Mouse (Mus musculus): ENCODE results near the gene Dcaf10. TPM values are rescaled to one million over a fixed set of nuclear protein-coding genes. Genes with fewer than 3 reads are reported as not detected.
A peak's percentile ranks its signal among the peaks of the same experiment; 100 is the strongest.
"Not testable (repeated sequence)": the region's sequence is repeated elsewhere in the genome, so short reads cannot be mapped to it uniquely, and the experiment has no call there.

Gene Dcaf10
- polyA plus RNA-seq (2012; rRNA removed) = 7.5 and 8.1 TPM in 2 replicates

DNA sequence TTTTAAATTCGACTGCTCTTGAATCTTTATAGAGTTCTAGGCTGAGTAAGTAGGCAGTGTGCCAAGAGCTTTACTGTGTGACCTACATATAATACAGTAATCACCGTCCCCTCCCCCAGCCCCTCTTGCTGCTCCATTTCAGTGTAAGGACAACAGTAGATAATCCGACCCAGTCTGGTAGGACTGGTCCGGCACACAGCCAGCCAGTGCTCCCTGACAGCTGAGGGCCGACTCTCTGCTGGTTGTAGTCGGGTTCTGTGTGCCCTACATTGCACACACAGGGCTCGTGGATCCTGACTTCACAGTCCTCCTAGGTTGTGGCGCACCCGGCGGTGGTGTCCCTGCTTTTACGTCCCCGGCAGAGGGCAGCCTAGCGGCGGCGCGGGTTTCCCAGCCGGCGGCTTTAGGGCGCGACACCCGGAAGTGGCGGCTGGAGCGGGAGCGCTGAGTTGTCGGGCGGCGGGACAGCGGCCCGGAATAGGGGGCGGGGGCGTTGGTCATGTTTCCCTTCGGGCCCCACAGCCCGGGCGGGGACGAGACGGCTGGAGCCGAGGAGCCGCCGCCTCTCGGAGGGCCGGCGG is at the start of gene Dcaf10:
TSS of gene Dcaf10 (plus strand) at position 433 of the 581 bp plus-strand sequence.
- peak; percentile 69 to 95 for DNase-seq (ENCODE audit: extremely low spot score in 1 of 2, low spot score in 1 of 2)

DNA sequence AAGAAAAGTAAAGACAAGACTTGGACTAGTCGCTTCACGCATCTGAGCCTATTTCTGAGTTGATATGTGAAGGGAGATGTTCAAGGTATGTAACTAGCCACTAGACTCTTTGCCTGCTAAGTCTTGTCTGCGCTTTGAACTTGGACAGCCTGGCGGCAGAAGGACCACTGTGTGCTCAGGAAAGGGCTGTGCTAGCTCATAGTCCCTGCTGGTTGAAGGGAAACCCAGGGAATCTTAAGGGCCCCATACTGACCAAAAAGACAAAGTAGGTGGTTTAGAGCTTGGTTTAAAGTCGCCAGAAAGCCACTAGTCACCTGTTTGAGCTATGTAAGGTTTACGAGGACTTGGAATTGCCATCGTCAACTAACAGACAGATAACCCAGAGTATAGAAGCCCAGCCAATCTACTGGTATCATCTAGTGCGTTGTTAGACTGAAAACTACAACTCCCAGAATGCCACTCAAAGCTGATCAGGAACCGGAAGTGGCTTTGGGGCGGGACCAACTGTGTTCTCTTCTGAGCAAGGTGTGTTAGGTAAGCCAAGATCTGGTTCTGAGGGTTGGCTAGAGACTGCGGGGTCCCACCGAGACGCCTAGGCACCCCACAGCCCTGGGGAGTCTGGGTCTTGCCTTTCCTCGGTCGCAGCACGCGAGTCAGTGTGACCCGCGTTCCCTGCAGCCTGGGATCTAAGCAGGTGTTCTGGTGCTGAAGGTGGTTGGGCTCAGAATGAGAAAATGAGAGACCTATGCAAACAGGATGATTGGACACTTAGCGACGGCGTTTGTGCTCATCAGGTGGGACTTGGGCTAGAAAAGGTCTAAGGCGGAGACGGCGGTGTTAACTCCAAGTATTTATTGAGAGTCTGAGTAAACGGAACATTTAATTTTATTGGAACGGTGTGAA is 45.0 kb upstream of the Dcaf10 start, which contains the start of gene Trmt10b:
TSS of gene Trmt10b (plus strand) at position 466 of the 903 bp plus-strand sequence.
- DNase-seq (ENCODE audit: extremely low spot score in 1 of 2, low spot score in 1 of 2) = peak; percentile 62 to 86

DNA sequence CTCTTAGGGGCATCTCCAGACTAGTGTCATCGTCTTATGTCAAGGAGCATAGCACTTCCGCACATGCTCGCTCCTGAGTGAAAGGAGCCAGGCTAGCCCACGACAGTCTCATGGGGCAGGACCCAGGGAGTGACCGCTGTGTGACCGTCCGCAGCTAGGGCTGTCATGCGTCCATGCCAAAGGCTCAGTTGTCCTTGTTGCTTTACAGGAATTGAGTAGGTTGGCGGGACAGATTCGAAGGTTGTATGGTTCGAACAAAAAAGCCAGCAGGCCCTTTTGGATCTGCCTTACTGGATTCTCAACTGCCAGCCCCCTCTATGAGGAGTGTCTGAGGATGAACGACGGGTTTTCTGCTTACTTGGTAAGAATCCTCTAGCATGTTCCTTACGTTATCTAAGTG is 36.4 kb upstream of the Dcaf10 start:
- no peak for DNase-seq (ENCODE audit: extremely low spot score in 1 of 2, low spot score in 1 of 2)

DNA sequence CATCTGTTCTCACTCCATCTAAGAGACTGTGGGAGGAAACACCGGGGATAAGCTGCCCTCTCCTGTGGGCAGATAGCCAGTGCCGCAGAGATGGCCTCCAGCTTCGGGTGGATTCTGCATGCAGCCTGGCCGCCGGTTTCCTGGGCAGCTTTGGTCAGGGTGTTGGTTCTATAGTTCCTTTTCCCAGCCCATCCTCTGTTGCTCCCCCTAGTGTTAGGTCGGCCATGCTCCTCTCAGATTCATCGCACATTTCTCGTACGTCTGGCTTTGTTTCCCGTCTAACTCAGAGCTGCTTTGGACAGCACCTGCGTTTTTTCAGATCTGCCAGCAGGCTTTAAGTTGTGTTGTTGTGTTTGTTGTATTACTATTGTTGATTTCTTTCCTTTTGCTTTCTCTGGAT is 33.9 kb upstream of the Dcaf10 start:
- DNase-seq (ENCODE audit: extremely low spot score in 1 of 2, low spot score in 1 of 2) = peak in 1 of 2 experiments; percentile 31

DNA sequence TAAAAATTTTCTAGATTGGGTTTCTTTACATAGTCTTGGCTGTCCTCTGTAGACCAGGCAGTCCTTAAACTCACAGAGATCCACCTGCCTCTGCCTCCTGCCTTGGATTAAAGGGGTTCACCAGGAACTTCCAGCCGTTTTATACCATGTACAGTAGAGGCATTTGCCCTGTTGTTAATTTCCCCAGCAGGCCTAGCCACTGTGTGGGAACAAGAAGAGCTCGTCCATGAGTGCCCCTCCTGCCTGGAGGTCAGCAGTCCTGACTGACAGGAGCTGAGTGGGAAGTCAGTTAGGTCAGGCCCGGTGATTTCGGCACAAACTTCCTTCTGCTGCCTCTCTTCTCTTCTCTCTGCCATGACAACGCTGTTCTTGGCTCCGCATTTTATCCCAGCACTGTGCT is 33.3 kb upstream of the Dcaf10 start:
- no peak for DNase-seq (ENCODE audit: extremely low spot score in 1 of 2, low spot score in 1 of 2)

DNA sequence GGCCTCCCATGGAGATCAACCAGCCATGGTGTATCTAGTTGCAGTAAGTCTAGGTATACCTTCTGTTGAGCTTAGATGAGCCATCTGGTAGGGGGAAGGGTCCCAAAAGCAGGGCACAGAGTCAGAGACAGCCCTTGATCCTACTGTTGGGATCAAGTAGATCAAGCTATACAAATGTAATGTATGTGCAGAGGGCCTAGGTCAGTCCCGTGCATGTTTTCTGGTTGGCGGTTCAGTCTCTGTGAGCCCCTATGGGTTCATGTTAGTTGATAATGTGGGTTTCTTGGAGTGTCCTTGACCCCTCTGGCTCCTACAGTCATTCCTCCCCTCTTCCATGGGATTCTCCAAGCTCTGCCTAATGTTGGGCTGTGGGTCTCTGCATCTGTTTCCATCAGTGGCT is 30.8 kb upstream of the Dcaf10 start:
- no peak for DNase-seq (ENCODE audit: extremely low spot score in 1 of 2, low spot score in 1 of 2)

DNA sequence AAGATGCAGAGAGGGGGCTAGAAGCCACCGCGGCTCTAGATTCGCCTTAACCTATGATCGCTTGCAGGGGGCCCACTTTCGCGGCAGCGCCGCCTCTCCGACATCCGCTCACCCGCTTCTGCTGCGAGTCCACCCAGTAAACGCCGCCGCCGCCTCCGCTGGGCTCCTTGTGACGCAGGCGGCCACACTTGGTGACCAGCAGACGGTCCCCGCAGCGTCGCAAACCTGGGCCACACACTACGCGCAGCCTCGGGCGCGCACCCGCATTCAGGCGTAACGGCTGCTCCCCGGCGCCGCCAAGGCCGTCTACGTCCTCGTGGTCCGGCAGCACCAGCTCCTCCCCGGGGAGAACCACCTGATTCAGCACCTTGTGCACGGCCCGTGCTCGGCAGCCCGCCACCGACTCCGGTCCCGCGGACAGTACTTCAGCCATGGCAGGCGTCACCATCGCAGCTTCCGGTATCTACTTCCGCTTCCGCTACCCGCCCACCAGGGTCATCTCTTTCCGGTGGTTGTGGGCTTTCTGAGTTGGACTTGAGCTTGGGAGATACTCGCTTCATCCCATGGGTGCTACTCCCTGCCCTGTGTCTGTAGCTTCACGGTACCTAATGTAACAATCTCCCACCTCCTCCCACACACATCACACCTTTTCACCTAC is 21.6 kb upstream of the Dcaf10 start:
- DNase-seq (ENCODE audit: extremely low spot score in 1 of 2, low spot score in 1 of 2) = peak; percentile 76 to 91

DNA sequence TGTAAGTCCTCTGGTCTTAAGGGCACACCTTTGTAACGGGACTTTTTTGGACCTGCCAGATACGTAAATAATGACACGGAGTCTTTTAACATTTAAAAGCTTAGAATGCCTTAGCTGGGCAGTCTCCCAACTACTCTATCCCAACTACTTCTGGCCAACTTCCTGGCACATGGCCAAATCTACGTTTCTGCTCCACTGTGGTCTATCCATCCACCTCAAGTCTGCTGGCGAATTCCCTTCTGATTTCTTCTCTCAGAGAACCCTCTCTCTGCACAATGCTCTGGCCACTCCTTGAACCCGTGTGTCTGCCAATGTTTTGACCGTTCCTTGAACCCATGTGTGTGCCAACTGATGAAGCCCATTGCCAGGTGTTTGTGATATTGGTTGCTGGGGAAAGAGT is 10.8 kb upstream of the Dcaf10 start:
- DNase-seq (ENCODE audit: extremely low spot score in 1 of 2, low spot score in 1 of 2) = no peak

DNA sequence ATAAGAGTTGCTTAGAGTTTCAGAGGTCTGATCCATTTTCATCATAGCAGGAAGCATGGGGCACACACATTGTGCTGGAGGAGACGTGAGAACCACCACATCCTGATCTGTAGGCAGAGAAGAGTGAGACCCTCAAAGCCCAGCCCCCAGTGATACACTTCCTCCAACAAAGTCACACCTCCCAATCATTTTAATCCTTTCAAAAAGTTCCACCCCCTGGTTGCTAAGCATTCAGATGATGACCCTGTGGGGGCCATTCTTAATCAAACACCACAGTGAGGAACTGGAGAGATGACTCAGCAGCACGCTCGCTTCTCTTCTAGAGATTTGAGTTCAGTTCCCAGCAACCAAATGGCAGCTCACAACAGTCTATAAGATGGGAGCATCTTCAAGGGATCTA is 9.4 kb upstream of the Dcaf10 start:
- DNase-seq (ENCODE audit: extremely low spot score in 1 of 2, low spot score in 1 of 2) = no peak

DNA sequence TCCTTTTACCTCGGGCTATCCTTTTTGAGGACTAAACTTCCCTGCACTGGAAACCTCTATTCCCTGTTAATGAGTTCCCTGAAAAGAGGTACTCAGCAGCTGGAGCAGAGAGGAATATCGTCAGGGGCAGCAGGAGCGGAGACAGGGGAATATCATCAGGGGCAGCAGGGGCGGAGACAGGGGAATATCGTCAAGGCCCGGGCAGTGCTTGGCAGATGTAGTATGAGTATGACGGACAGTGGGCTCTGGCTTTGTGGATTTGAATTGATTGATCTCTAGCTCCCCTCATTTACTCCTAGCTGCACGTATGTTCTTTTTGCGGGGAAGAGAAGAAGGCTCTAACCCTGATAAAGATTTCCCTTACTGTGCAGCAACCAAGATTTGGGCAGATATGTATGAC is 675 bp upstream of the Dcaf10 start:
- DNase-seq (ENCODE audit: extremely low spot score in 1 of 2, low spot score in 1 of 2) = no peak

DNA sequence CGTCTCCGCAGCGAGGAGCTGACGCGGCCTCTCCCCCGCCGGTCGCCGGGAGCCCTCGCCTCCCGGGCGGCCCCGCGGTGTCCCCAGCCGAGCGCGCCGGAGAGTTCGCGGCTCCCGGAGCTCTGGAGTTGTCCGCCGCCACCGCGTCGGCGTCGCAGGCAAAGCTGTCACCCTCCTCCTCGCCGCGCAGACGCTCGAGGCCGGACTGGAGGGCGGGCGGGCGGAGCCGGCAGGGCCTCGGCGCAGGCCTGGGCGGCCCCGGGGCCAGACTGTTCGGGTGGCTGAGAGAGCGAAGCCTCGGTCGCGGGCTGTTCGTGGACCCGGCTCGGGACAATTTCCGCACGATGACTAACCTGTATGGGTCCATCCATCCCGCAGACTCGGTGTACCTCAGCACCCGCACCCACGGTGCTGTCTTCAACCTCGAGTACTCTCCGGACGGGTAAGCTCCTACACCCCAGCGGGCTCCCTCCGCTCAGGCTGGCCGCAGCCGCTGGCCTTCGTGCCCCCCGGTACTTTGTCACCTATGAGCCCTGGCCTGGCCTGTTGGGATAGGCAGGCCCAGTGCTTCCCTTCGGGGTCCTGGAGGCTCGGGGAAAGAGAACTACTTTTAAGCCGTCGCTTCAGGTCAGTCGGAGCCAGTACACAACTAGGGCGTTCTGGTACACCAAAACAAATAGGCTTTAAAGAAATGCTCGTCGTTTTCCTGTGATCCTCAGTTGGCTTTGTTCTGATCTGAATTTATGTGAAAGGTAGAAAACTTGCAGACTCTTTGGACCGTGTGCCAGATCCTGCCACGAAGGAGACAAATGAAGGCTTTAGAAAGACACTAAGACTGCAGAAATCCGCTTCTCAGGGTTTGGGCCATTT is 620 bp downstream of the Dcaf10 start, which contains the start of gene Exosc3:
TSS of gene Exosc3 (minus strand) at position 447 of the 870 bp plus-strand sequence.
- peak in 1 of 2 experiments; percentile 19 for DNase-seq (ENCODE audit: extremely low spot score in 1 of 2, low spot score in 1 of 2)

DNA sequence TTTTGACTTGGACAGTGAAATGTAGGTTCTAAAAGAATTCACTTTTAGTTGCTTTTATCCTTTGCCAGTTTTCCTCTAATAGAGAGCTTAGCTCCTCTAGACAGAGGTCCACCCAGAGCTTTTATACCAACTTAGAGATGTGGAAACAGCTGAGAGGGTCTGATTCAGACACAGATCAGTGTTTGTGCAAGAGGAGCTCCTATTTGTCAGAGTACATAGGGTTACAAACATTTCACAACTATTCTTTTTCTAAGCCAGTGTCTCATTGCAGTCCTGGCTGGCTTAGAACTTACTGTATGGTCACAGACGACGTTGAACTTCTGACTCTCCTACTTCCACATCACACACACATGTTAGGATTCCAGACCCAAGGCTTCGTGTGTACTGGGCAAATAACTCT is 14.8 kb downstream of the Dcaf10 start:
- DNase-seq (ENCODE audit: extremely low spot score in 1 of 2, low spot score in 1 of 2) = no peak

DNA sequence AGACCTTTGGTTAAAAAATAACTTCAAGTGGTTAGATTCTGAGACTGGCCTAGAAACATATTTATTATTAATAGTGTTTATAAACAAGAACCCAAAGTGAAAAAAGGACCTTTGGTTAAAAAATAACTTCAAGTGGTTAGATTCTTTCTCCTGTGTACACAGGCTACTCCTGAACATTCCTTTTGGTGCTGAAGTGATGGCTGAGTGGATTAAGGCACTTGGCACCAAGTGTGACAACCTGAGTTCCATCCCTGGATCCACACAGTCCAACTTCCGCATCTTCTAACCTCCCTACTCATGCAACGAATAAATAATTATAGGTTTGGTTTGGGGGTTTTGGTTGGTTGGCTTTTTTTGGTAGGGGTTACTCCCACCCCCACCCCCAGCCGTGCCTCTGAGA is 29.4 kb downstream of the Dcaf10 start:
- no peak for DNase-seq (ENCODE audit: extremely low spot score in 1 of 2, low spot score in 1 of 2)

DNA sequence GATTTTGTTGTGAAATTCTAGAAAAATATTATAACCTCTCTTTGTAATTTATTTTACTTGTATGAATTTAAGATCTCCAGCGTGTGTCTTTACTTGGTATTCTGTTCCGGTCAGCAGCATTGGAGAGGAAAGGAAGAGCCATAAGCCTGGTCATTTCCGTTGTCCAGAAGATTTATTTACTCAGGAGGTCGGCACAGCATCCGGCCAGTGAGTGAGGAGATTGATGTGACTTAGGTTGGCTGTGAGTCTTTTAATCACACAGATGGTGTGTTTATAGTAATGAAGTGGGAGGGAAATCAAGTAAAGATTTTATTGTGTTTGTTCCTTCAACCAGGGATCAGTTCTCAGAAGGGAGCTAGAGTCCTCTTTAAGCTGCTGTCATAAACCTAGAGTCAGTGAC is 33.0 kb downstream of the Dcaf10 start:
- no peak for DNase-seq (ENCODE audit: extremely low spot score in 1 of 2, low spot score in 1 of 2)

DNA sequence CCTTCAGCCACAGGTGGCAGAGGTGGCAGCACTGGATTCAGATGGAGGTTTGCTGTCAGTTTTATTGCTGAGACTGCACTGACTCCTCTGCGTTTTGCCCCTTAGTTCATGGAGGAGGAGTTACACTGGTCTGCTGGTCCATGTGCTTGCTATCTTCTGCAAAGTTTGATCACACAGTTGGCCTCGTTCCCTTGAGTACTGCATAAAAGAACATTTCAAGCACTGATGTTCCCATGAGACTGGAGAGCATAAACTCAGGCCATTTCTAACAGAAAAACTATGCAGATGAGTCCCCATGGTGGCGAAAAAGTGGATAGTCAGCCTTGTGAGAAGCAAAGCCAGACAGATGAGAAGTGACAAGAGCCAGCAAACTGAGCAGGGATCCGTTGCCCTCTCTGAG is 34.7 kb downstream of the Dcaf10 start:
- DNase-seq (ENCODE audit: extremely low spot score in 1 of 2, low spot score in 1 of 2) = no peak

DNA sequence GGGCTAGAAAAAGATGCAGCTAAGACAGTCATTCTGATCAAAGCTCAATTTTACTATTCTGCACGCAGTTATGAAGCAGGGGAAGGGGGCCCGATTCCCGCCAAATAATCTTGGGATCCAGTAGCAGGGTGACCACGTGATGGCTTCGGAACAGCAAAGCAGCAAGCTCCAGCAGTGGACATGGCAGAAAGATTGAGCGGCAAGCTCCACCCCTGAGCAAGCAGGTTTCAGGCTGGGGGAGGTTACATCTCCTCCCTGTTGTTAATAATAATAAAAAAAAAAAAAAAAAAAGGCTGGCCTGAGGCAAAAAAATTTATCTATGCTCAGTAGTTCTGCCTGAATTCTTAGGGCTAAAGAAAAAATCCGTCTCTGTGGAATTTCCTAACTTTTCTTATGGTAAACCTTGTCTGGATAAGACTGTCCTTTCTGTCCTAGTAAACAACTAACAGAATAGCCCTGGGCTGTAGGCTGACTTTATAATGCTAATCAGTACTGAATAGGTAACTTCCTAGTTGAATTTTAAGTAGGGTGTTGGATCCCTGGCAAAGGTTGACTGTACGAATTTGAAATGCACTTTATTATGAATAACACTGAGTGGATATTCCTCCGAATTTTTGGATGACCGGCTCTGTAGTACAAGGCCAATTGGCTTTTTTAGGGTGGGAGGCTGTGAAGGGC is 39.1 kb downstream of the Dcaf10 start:
- not testable (repeated sequence) for DNase-seq (ENCODE audit: extremely low spot score in 1 of 2, low spot score in 1 of 2)

DNA sequence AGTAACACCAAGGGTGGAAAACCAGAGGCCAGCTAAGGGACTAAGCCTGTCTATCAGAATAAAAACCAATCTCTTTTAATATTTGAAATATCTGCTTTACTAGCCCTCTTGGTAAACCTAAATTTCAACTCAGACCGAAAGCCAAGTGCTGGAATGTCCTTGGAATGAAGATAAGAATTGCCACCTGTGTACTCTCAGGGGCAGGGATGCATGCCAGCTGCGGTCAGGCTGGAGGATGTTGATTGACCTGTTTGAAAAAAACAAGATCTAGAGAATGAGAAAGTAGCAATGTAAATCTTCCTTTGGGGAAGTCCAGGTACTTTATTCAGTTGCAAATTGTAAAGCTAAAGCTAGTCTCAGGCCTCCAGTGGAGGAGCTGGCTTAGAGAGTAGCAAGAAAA is 40.2 kb downstream of the Dcaf10 start:
- not testable (repeated sequence) for DNase-seq (ENCODE audit: extremely low spot score in 1 of 2, low spot score in 1 of 2)

DNA sequence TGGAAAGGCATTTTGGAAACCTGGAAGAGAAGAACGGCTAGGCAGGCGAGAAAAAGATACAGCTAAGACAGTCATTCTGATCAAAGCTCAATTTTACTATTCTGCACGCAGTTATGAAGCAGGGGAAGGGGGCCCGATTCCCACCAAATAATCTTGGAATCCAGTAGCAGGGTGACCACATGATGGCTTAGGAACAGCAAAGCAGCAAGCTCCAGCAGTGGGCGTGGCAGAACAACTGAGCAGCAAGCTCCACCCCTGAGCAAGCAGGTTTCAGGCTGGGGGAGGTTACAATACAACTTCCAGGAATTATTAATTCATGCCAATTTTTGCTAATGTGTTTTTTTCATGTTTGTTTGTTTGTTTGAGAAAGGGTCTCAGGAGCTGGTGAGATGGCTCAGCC is 45.4 kb downstream of the Dcaf10 start:
- not testable (repeated sequence) for DNase-seq (ENCODE audit: extremely low spot score in 1 of 2, low spot score in 1 of 2)

DNA sequence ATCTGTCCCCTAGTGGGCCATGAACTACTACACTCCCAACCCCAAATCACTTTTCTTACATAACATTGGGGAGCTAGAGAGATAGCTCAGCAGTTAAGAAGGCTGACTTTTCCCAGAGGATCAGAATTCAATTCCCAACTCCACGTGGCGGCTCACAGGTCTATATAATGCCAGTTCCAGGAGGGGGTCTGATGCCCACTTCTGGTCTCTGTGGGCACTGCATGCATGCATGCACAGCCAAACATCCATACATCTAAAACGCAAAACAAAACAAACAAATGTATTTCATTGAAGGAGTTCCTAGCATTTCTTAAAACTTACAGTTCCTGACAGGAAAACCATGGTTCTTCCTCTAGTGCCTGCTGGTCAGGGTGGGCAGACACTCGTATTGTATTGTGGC is 50.2 kb downstream of the Dcaf10 start:
- no peak for DNase-seq (ENCODE audit: extremely low spot score in 1 of 2, low spot score in 1 of 2)

DNA sequence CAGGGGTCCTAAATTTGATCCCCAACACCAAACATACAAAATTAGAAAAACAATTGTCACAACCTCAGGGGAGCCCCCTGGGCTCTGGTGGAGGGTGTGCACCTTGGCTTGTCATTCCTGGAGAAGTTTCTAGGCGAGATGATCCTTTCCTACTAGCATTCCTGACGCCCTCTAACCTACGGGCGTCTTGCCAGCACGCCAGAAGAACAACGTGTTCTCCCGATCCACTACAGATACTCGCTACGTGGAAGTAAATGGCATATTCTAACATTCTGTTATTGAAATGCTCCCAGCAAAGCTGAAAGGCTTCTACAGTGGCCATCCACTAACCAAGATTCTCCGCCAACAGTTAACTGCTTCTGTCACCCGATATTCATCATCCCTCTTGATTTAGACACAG is 50.7 kb downstream of the Dcaf10 start:
- DNase-seq (ENCODE audit: extremely low spot score in 1 of 2, low spot score in 1 of 2) = no peak

All from frontal cortex, adult 2 months (tissue).